Mouse (Mus musculus): ENCODE measurements around the gene Elp6. TPM values are rescaled to one million over a fixed set of nuclear protein-coding genes. Genes with fewer than 3 reads are reported as not detected.

Elp6 gene
- polyA plus RNA-seq (2017; shearing (Covaris generic)) = 15.3 TPM

DNA sequence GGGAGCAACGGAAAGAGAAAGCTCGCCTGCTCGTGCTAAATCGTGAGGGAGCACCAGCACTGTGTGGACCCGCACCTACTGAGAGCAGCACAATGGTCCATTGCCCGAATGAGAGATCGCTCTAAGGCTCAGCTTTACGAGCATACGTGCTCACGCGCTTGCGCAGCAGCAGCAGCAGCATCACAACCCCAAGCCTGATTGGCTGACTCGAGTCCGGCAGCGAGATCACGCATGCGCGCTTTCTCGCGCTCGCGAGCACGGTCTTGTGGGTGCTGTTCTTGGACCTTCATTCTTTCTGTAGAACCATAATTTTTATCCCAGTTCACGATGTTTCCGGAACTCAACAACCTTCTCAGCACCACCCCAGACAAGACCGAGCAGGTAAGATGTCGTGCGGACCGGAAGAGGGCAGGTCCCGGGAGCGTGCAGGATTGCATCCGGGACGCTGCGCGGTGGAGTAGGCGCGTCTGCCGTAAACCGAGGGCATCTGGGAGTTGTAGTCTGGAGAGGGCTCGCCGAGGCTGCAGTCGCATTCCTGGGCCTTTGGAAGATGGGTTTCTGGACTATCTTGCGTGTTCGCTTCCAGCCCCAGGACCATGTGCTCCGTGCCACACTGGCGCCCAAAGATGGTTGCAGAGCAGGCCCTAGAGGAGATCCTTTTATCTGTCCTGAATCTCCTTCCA is at the start of gene Elp6:
Elp6 (plus strand) TSS at position 205 of the 683 bp plus-strand sequence.

GRCm38 (mm10) chr9:110333135-110333895 is 28.3 kb downstream of the Elp6 start, which contains the start of gene Scap:
Gene Scap (plus strand): TSS chr9:110333288.

Other genes starting within 250 kb of the Elp6 start
- gene Smarcc1, start 187.5 kb upstream of the Elp6 start, polyA plus RNA-seq (2017; shearing (Covaris generic)) = 67.0 TPM
- 135 TPM for gene Dhx30, start 187.3 kb upstream of the Elp6 start, polyA plus RNA-seq (2017; shearing (Covaris generic))
- gene Cspg5, start 61.4 kb upstream of the Elp6 start, polyA plus RNA-seq (2017; shearing (Covaris generic)) = 0.07 TPM
- gene Scap, start 28.1 kb downstream of the Elp6 start, polyA plus RNA-seq (2017; shearing (Covaris generic)) = 71.0 TPM
- 5.7 TPM for gene Ptpn23, start 103.0 kb downstream of the Elp6 start, polyA plus RNA-seq (2017; shearing (Covaris generic))
- gene Ngp, start 114.6 kb downstream of the Elp6 start, polyA plus RNA-seq (2017; shearing (Covaris generic)) = not detected
- gene Klhl18, start 171.5 kb downstream of the Elp6 start, polyA plus RNA-seq (2017; shearing (Covaris generic)) = 9.2 TPM
- 0.74 TPM for gene Kif9, start 171.8 kb downstream of the Elp6 start, polyA plus RNA-seq (2017; shearing (Covaris generic))
- gene Setd2, start 227.4 kb downstream of the Elp6 start, polyA plus RNA-seq (2017; shearing (Covaris generic)) = 37.0 TPM

All from CD4-positive, CD25-positive, alpha-beta regulatory T cell (primary cell).